Mouse (Mus musculus): ENCODE results near the gene Tmem184b.

- no peak for TF ChIP-seq CTCF (IDR thresholded peaks at IDR 0.05; ENCODE audit: insufficient read depth, low read length)
- no peak for TF ChIP-seq POLR2A (IDR thresholded peaks at IDR 0.05; ENCODE audit: borderline replicate concordance, extremely low read depth, low read depth, low read length)
Observed at GRCm38 (mm10) chr15:79325742-79326141, 77.6 kb downstream of the Tmem184b start.
